Mouse (Mus musculus) layer of hippocampus, adult 9-11 months (tissue): ENCODE data around the gene Atg7.
A peak's percentile ranks its signal among the peaks of the same experiment; 100 is the strongest.
"Not testable (repeated sequence)": the region's sequence is repeated elsewhere in the genome, so short reads cannot be mapped to it uniquely, and the experiment has no call there.

ENCODE experiments used
- DNase-seq: peaks from one replicate; pipeline ENCODE4 v3.0.0; 2022

Atg7 gene

GRCm38 (mm10) chr6:114886504-114887361 lies 243.8 kb downstream of the Atg7 start:
- no peak for DNase-seq

- peak; percentile 85 for DNase-seq
Observed at GRCm38 (mm10) chr6:114888922-114889321, 246.0 kb downstream of the Atg7 start.

- not testable (repeated sequence) for DNase-seq
Observed at GRCm38 (mm10) chr6:114889971-114890370, 247.1 kb downstream of the Atg7 start.

GRCm38 (mm10) chr6:114890411-114891115 lies 247.7 kb downstream of the Atg7 start:
- DNase-seq, result peak; percentile 91

- no peak for DNase-seq
Observed at GRCm38 (mm10) chr6:114891272-114891671, 248.4 kb downstream of the Atg7 start.

GRCm38 (mm10) chr6:114891771-114892170 lies 248.9 kb downstream of the Atg7 start:
- DNase-seq, result no peak

- peak; percentile 90 for DNase-seq
Observed at GRCm38 (mm10) chr6:114892363-114892762, 249.5 kb downstream of the Atg7 start.

- peak; percentile 94 for DNase-seq
Observed at GRCm38 (mm10) chr6:114893427-114894209, 250.7 kb downstream of the Atg7 start.

- DNase-seq, result no peak
Observed at GRCm38 (mm10) chr6:114894548-114895106, 251.7 kb downstream of the Atg7 start.

- no peak for DNase-seq
Observed at GRCm38 (mm10) chr6:114895191-114895590, 252.3 kb downstream of the Atg7 start.

GRCm38 (mm10) chr6:114896281-114896680 lies 253.4 kb downstream of the Atg7 start:
- no peak for DNase-seq

- no peak for DNase-seq
Observed at GRCm38 (mm10) chr6:114898949-114899348, 256.1 kb downstream of the Atg7 start.

- no peak for DNase-seq
Observed at GRCm38 (mm10) chr6:114899652-114900051, 256.8 kb downstream of the Atg7 start.

- no peak for DNase-seq
Observed at GRCm38 (mm10) chr6:114900194-114900593, 257.3 kb downstream of the Atg7 start.

GRCm38 (mm10) chr6:114901321-114901824 lies 258.5 kb downstream of the Atg7 start:
- no peak for DNase-seq

- no peak for DNase-seq
Observed at GRCm38 (mm10) chr6:114901921-114902320, 259.0 kb downstream of the Atg7 start.

GRCm38 (mm10) chr6:114904233-114904632 lies 261.3 kb downstream of the Atg7 start:
- no peak for DNase-seq

- DNase-seq, result no peak
Observed at GRCm38 (mm10) chr6:114904818-114905217, 261.9 kb downstream of the Atg7 start.

GRCm38 (mm10) chr6:114905253-114906028 lies 262.5 kb downstream of the Atg7 start:
- no peak for DNase-seq

- no peak for DNase-seq
Observed at GRCm38 (mm10) chr6:114906209-114906608, 263.3 kb downstream of the Atg7 start.

- no peak for DNase-seq
Observed at GRCm38 (mm10) chr6:114907459-114907858, 264.6 kb downstream of the Atg7 start.

GRCm38 (mm10) chr6:114909801-114910200 lies 266.9 kb downstream of the Atg7 start:
- no peak for DNase-seq
